Mouse (Mus musculus) cerebellum, adult (tissue): Measurements from ENCODE around the gene Ggact.

Source experiments
- ATAC-seq: cut with Nextera tagmentation; 2 replicates; pipeline ENCODE4 v1.9.2; 2017; ENCODE audit warnings: mild to moderate bottlenecking, moderate library complexity, mixed read lengths; ENCODE audit not compliant: insufficient number of reproducible peaks, low FRiP score, low TSS enrichment

Ggact gene

GRCm38 (mm10) chr14:122913657-122914056 is at the start of gene Ggact:
Gene Ggact (minus strand): TSS chr14:122913757.
- no peak for ATAC-seq

GRCm38 (mm10) chr14:122957941-122958340 is 44.4 kb upstream of the Ggact start:
- ATAC-seq: peak; percentile 95

- ATAC-seq: no peak
These were observed 39.8 kb upstream of the Ggact start for GRCm38 (mm10) chr14:122953331-122953730.

GRCm38 (mm10) chr14:122952556-122952955 is 39.0 kb upstream of the Ggact start:
- no peak for ATAC-seq

- no peak for ATAC-seq
These were observed 38.3 kb upstream of the Ggact start for GRCm38 (mm10) chr14:122951676-122952445.

GRCm38 (mm10) chr14:122950915-122951314 is 37.4 kb upstream of the Ggact start:
- no peak for ATAC-seq

- ATAC-seq: no peak
These were observed 29.9 kb upstream of the Ggact start for GRCm38 (mm10) chr14:122943475-122943853.

- ATAC-seq: no peak
These were observed 29.4 kb upstream of the Ggact start for GRCm38 (mm10) chr14:122942757-122943474.

GRCm38 (mm10) chr14:122936460-122936859 is 22.9 kb upstream of the Ggact start:
- ATAC-seq: peak; percentile 52; the same call in 1 of the 2 replicates

GRCm38 (mm10) chr14:122920011-122920410 is 6.5 kb upstream of the Ggact start:
- ATAC-seq: no peak

- ATAC-seq: no peak
These were observed 4.1 kb upstream of the Ggact start for GRCm38 (mm10) chr14:122917676-122918075.

- ATAC-seq: peak; percentile 74
These were observed 602 bp downstream of the Ggact start for GRCm38 (mm10) chr14:122912812-122913498.

- no peak for ATAC-seq
These were observed 1.4 kb downstream of the Ggact start for GRCm38 (mm10) chr14:122912137-122912536.

GRCm38 (mm10) chr14:122911265-122911664 is 2.3 kb downstream of the Ggact start:
- no peak for ATAC-seq

- ATAC-seq: no peak
These were observed 4.0 kb downstream of the Ggact start for GRCm38 (mm10) chr14:122909368-122910091.

GRCm38 (mm10) chr14:122908075-122908474 is 5.5 kb downstream of the Ggact start:
- no peak for ATAC-seq

- ATAC-seq: no peak
These were observed 8.6 kb downstream of the Ggact start for GRCm38 (mm10) chr14:122905007-122905406.

- no peak for ATAC-seq
These were observed 9.6 kb downstream of the Ggact start for GRCm38 (mm10) chr14:122903923-122904351.

- ATAC-seq: peak; percentile 93
These were observed 10.7 kb downstream of the Ggact start for GRCm38 (mm10) chr14:122902884-122903283.

- ATAC-seq: no peak
These were observed 11.4 kb downstream of the Ggact start for GRCm38 (mm10) chr14:122902136-122902535.
